Mouse (Mus musculus) hematopoietic multipotent progenitor cell, adult 10-12 weeks (in vitro differentiated cells): ENCODE data around the gene Gm21409. TPM values are rescaled to one million over a fixed set of nuclear protein-coding genes. Genes with fewer than 3 reads are reported as not detected.

Experiments
- polyA plus RNA-seq: library from polyadenylated mRNA; stranded (reverse); fragments of >175 nt; gene quantifications from 2 replicates; pipeline ENCODE4 v1.2.3, GENCODE M21; 2012; ENCODE audit warnings: low replicate concordance

The Gm21409 gene
- not detected in 2 replicates for polyA plus RNA-seq

GRCm38 (mm10) chrY:84746385-84746784 is at the start of gene Gm21409:
Gm21409 (plus strand) TSS chrY:84746685.

Other genes with a start within 250 kb of the Gm21409 start
- gene Gm21394, start 181.8 kb upstream of the Gm21409 start, polyA plus RNA-seq = not detected in 2 replicates